Mouse (Mus musculus): Measurements from ENCODE around the gene Nmt2.

- no peak for TF ChIP-seq CTCF (IDR thresholded peaks at IDR 0.05)
- no peak for TF ChIP-seq EP300 (IDR thresholded peaks at IDR 0.05)
Observed at GRCm38 (mm10) chr2:3277502-3277901, 6.5 kb upstream of the Nmt2 start.
